Mouse (Mus musculus): ENCODE results near the gene Tdp2. TPM values are rescaled to one million over a fixed set of nuclear protein-coding genes. Genes with fewer than 3 reads are reported as not detected.
A peak's percentile ranks its signal among the peaks of the same experiment; 100 is the strongest.

Tdp2 gene
- polyA plus RNA-seq, 1 experiment from 2014 or later: 45.7 TPM

DNA sequence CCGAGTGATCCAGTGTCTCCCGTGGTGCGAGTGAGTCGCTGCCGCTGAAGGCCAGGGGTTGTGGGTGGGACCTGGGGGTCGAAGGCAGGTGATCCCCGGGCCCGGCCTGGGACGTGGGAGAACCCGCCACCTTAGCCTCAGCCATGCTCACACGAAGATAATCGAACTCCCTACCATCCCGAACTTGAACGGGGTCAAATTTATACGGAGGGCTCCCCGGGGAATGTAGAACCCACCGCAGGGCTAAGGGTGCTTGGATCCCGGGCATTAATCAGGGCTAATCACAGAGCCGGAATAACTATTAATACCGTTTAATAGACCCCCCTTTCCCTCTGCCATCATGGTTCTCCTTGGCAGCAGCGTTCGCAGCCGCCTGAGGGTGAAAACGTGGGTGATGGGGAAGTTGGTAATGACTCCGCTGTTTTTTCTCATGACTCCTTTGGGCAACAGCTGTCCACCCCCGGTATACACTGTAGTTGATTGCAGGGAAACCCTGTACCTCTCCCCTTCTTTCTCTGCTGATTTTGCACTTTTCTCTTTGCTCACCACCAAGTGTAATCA is 29.3 kb upstream of the Tdp2 start:
- H3K4me2 ChIP-seq (replicated peaks): peak overlapping the region; percentile 94
- no peaks in the 10 kb centered on the region for H3K27me3 ChIP-seq
- H3K36me3 ChIP-seq: peaks cover 14% of the 10 kb centered on the region
- H3K9me3 ChIP-seq: no peaks in the 10 kb centered on the region
- ATAC-seq: peak; percentile 7; the same call in 1 of the 2 replicates
- under 1% methylated on average over 26 of the region's 26 CpGs for WGBS
- H3K9ac ChIP-seq (replicated peaks): peak overlapping the region; percentile 95
- peak overlapping the region; percentile 98 for H3K4me3 ChIP-seq (replicated peaks)
- peak overlapping the region; percentile 99 for H3K27ac ChIP-seq
- peaks cover 31% of the 10 kb centered on the region for H3K4me1 ChIP-seq (replicated peaks)

DNA sequence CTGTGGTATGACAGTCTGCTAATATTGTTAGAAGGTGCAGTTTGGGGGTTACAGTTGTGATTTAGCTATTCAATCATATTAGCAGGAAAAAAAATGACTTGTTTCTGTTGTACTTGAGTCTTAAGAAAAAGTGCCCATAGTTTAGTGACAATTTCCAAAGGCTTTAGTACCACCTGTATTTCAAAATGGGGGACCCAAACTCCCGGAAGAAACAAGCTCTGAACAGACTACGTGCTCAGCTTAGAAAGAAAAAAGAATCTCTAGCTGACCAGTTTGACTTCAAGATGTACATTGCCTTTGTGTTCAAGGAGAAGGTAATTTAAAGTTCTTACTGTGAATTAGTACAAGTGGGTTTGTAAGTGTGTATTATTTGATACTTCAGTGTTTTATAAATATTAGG is 28.3 kb upstream of the Tdp2 start:
- H3K4me2 ChIP-seq (replicated peaks): peak overlapping the region; percentile 94
- H3K9ac ChIP-seq (replicated peaks): peak overlapping the region; percentile 95
- no peaks in the 10 kb centered on the region for H3K9me3 ChIP-seq
- ATAC-seq: no peak
- no peak overlapping the region for H3K27ac ChIP-seq
- H3K27me3 ChIP-seq: no peaks in the 10 kb centered on the region
- H3K36me3 ChIP-seq: peaks cover 22% of the 10 kb centered on the region
- peaks cover 31% of the 10 kb centered on the region for H3K4me1 ChIP-seq (replicated peaks)
- WGBS: 20% methylated on average over 2 of the region's 2 CpGs
- H3K4me3 ChIP-seq (replicated peaks): peak overlapping the region; percentile 98

DNA sequence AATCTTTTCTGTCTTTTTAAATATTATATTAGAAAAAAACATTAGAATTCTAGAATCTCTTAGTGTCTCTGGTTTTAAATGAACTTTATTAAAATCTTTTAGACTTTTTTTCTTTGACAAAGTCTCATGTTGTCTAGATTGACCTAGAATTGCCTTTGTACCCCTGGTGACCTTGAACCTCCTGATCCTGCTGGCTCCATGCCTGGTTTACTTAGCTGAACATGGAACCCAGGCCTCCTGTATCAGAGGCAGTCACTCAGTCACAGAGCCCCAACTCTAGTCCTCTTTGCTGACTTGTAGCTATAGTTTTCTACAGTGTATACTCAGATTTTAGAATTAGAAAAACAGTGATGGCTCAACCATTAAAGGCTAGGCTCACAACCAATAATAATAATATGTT is 25.4 kb upstream of the Tdp2 start:
- peaks cover 28% of the 10 kb centered on the region for H3K4me1 ChIP-seq (replicated peaks)
- no peaks in the 10 kb centered on the region for H3K9me3 ChIP-seq
- no peak overlapping the region for H3K27ac ChIP-seq
- H3K36me3 ChIP-seq: peaks cover 43% of the 10 kb centered on the region
- H3K27me3 ChIP-seq: no peaks in the 10 kb centered on the region
- no peak for ATAC-seq
- no peak overlapping the region for H3K9ac ChIP-seq (replicated peaks)
- no peak overlapping the region for H3K4me3 ChIP-seq (replicated peaks)
- H3K4me2 ChIP-seq (replicated peaks): no peak overlapping the region

DNA sequence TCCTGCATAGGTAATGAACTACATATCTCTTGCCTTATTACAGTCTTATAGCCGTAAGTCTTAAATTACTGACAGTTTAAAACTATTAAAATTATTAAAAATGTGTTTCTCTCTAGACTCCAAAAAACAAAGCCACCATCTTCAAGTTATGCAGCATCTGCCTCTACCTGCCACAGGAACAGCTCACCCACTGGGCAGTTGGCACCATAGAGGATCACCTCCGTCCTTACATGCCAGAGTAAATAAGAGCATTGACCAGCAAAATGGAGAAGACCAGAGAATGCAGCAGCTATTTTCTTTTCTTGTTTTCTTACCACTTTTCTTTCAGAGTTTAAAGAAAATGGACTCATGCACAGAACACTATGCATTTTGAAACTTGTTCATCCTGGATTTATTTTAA is 19.0 kb upstream of the Tdp2 start:
- WGBS: 96% methylated on average over 2 of the region's 2 CpGs
- H3K27me3 ChIP-seq: no peaks in the 10 kb centered on the region
- peaks cover 58% of the 10 kb centered on the region for H3K36me3 ChIP-seq
- no peak overlapping the region for H3K4me2 ChIP-seq (replicated peaks)
- H3K9me3 ChIP-seq: no peaks in the 10 kb centered on the region
- H3K4me1 ChIP-seq (replicated peaks): no peaks in the 10 kb centered on the region
- H3K9ac ChIP-seq (replicated peaks): no peak overlapping the region
- H3K27ac ChIP-seq: no peak overlapping the region
- H3K4me3 ChIP-seq (replicated peaks): no peak overlapping the region
- ATAC-seq: no peak

DNA sequence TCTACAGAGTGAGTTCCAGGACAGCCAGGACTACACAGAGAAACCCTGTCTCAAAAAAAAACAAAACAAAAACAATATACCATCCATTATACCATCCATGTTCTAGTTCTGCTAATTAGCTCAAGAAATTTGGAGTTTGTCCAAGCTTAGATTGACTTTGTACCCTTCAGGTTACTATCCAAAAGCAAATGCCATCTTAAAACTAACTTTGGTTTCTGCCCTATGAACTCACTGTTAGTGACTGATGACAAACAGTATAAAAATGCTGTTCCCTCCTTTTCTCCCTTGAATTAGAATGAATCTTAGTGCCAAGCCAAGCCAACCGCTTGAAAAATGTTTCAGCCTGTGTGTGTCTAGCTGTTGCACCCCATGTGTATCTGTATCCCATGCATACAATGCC is 16.9 kb upstream of the Tdp2 start:
- no peak overlapping the region for H3K4me2 ChIP-seq (replicated peaks)
- no peaks in the 10 kb centered on the region for H3K4me1 ChIP-seq (replicated peaks)
- ATAC-seq: no peak
- H3K27ac ChIP-seq: no peak overlapping the region
- no peak overlapping the region for H3K9ac ChIP-seq (replicated peaks)
- WGBS: 77% methylated on average over 1 of the region's 1 CpGs
- H3K27me3 ChIP-seq: no peaks in the 10 kb centered on the region
- H3K9me3 ChIP-seq: no peaks in the 10 kb centered on the region
- H3K36me3 ChIP-seq: peaks cover 57% of the 10 kb centered on the region
- H3K4me3 ChIP-seq (replicated peaks): no peak overlapping the region

DNA sequence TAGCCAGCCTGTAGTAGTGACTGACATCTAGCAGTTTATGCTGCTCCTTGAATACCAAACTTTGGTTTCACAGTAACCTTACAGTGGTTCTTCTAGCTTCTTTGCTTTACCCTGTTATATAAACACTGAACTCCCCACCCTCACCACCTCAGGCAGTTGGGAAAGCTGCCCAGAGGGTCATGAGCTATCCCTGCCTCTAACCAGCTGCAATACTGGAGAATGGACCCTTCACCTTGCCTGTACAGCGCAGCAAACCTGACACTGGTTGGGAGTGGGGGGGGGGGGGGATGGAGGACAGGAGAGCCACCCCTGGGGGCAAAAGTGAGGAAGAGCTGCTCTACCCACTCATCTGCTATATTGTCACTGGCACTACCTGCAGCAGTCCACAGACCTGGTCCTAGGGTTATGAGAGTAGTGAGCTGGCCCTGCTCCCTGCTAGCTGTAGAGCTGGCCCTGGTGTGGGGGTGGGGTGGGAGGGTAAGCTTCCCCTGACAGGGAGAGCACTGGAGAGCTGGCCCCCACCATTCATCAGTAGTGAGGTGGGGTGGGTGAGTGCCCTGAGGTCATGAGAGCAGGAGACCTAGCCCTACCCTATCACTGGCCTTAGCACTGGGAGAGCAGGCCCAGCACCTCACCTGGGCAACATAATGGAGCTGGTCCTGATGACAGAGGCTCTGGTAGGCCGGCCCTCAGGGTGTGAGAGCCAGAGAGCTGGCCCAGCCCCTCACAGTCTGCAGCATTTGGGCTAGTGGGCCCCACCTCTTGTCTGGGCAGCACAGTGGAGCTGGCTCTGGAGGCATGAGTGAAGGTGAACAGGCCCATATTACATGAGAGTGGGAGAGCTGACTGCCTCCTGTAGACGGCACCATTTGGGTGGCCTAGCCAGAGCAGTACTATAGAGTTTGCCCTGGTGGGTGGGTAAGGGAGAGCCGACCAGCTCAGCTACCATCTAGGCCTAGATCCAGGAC is 15.1 kb upstream of the Tdp2 start:
- no peaks in the 10 kb centered on the region for H3K4me1 ChIP-seq (replicated peaks)
- H3K27me3 ChIP-seq: no peaks in the 10 kb centered on the region
- 79% methylated on average over 4 of the region's 4 CpGs for WGBS
- peaks cover 40% of the 10 kb centered on the region for H3K36me3 ChIP-seq
- no peak overlapping the region for H3K4me3 ChIP-seq (replicated peaks)
- no peaks in the 10 kb centered on the region for H3K9me3 ChIP-seq
- H3K4me2 ChIP-seq (replicated peaks): no peak overlapping the region
- ATAC-seq: peak; percentile 85
- H3K9ac ChIP-seq (replicated peaks): no peak overlapping the region
- H3K27ac ChIP-seq: no peak overlapping the region

DNA sequence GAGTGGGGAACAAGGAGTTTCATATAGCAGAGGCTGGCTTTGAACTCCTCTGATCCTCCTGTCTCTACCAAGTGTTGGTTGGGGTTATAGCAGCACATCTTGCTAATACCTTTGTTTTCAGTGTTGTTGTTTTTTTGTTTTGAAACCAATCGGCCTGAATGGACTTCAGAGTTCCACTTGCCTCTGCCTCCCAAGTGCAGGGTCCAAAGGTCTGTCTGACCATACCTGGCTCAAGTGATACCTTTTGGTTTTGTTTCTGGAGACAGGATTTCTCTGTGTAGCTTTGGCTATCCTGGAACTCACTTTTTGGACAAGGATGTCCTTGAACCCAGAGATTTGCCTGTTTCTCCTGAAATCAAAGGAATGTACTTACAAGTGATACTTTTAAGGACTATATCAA is 11.5 kb upstream of the Tdp2 start:
- H3K4me3 ChIP-seq (replicated peaks): no peak overlapping the region
- H3K9me3 ChIP-seq: no peaks in the 10 kb centered on the region
- H3K36me3 ChIP-seq: peaks cover 13% of the 10 kb centered on the region
- no peak overlapping the region for H3K27ac ChIP-seq
- H3K4me2 ChIP-seq (replicated peaks): no peak overlapping the region
- H3K9ac ChIP-seq (replicated peaks): no peak overlapping the region
- no peaks in the 10 kb centered on the region for H3K4me1 ChIP-seq (replicated peaks)
- ATAC-seq: no peak
- H3K27me3 ChIP-seq: no peaks in the 10 kb centered on the region
- WGBS: 69% methylated on average over 1 of the region's 1 CpGs

DNA sequence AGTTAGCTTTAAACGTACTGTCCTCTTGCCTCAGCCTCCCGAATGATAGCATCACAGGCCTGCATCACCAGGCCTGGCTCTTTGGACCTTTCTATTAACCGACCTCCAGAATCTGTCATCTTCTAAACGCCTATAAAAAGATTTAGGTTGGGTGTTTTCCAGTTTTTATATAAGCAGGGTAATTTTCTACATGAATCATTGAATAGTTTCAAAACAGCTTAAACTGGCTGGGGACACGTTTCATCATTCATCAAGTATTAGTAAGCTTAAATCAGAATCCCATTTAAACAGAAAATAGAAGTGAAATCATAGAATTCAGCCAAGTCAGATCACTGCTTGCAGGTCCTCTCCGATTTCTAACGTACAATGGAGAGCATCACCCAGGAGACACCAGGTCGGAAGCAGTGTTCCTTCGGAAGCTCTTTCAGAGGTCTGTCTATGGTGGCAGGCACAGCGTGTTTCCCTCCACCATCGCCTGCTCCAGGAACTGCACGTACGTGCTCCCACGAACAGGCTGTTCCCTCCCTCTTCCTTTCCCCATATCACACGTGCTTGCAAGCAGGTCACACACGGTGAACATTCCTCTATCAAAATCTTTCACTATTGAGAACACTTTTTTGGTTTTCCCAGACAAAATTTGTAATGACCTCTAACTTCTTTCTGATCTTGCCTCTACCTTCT is 8.7 kb upstream of the Tdp2 start:
- WGBS: 89% methylated on average over 16 of the region's 16 CpGs
- ATAC-seq: no peak
- H3K27me3 ChIP-seq: no peaks in the 10 kb centered on the region
- no peak overlapping the region for H3K27ac ChIP-seq
- H3K9me3 ChIP-seq: no peaks in the 10 kb centered on the region
- H3K4me2 ChIP-seq (replicated peaks): no peak overlapping the region
- no peaks in the 10 kb centered on the region for H3K4me1 ChIP-seq (replicated peaks)
- H3K36me3 ChIP-seq: peaks cover 10% of the 10 kb centered on the region
- no peak overlapping the region for H3K4me3 ChIP-seq (replicated peaks)
- no peak overlapping the region for H3K9ac ChIP-seq (replicated peaks)

DNA sequence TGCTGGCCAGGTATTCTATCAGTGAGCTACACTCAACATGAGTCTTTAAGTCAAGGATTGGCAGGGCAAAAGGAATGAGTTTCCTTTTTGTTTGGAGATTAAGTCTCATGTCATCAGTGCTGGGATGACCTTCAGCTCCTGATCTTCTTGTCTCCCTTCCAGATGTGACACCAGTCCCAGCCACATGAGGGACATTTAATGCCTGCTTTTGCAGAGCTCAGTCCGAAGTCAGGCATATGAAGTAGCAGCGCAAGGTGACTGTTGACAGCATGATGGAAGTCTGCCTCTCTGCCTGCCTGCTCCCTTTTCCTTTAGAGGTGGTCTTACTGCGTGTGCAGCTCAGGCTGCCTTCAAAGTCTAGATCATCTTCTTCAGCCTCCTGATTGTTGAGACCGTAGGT is 6.8 kb upstream of the Tdp2 start:
- Histone ChIP-seq H3K27me3 (no peaks in the 10 kb centered on the region), H3K36me3 (no peaks in the 10 kb centered on the region), H3K9ac (replicated peaks) (no peak overlapping the region), H3K4me3 (replicated peaks) (no peak overlapping the region), H3K27ac (no peak overlapping the region), H3K9me3 (no peaks in the 10 kb centered on the region), H3K4me1 (replicated peaks) (no peaks in the 10 kb centered on the region), H3K4me2 (replicated peaks) (no peak overlapping the region)
- ATAC-seq: no peak
- WGBS: 95% methylated on average over 4 of the region's 4 CpGs

DNA sequence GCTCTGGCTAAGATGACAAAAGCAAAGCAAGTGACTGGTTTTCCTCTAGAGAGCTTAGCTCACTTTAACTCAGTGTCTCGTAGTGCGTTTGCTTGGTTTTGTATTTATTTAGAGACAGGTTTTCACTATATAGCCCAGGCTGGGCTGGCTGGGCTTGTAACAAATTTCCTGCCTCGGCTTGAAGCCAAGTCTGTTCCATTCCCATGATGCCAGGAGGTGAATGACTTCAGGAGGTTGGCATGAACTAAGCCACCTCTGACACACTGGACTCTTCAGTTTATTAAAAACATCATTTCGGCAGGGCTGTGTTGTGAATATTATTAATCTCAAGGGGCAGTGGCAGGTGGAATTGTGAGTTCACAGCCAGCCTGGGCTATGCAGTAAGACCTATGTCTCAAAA is 5.9 kb upstream of the Tdp2 start:
- H3K4me2 ChIP-seq (replicated peaks): no peak overlapping the region
- H3K4me3 ChIP-seq (replicated peaks): no peak overlapping the region
- H3K36me3 ChIP-seq: no peaks in the 10 kb centered on the region
- H3K9me3 ChIP-seq: no peaks in the 10 kb centered on the region
- H3K27ac ChIP-seq: no peak overlapping the region
- no peak overlapping the region for H3K9ac ChIP-seq (replicated peaks)
- no peak for ATAC-seq
- WGBS: 89% methylated on average over 4 of the region's 4 CpGs
- H3K27me3 ChIP-seq: no peaks in the 10 kb centered on the region
- H3K4me1 ChIP-seq (replicated peaks): peaks cover 2% of the 10 kb centered on the region; the same call in 1 of the 2 replicates

DNA sequence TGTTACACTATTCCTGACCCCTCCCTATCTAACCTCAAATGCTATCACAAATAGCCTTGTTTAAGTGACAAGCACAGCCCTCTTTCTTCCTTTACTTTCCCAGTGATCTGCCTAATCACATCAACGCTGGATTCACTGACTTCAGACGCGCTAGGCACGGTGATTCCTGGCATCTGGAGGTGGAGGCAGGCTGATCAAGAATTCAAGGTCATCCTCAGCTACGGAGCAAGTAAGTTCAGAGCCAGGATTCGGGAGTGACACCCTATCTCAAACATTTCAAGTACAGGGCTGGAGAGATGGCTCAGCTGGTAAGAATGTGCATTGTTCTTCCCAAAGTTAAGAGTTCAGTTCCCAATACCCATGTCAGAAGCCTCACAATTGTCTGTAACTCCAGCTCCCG is 5.4 kb upstream of the Tdp2 start:
- no peak overlapping the region for H3K4me2 ChIP-seq (replicated peaks)
- H3K4me1 ChIP-seq (replicated peaks): peaks cover 5% of the 10 kb centered on the region; the same call in 1 of the 2 replicates
- H3K36me3 ChIP-seq: no peaks in the 10 kb centered on the region
- no peak overlapping the region for H3K4me3 ChIP-seq (replicated peaks)
- H3K9me3 ChIP-seq: no peaks in the 10 kb centered on the region
- no peak overlapping the region for H3K9ac ChIP-seq (replicated peaks)
- no peaks in the 10 kb centered on the region for H3K27me3 ChIP-seq
- H3K27ac ChIP-seq: no peak overlapping the region
- ATAC-seq: no peak
- WGBS: 83% methylated on average over 7 of the region's 7 CpGs

DNA sequence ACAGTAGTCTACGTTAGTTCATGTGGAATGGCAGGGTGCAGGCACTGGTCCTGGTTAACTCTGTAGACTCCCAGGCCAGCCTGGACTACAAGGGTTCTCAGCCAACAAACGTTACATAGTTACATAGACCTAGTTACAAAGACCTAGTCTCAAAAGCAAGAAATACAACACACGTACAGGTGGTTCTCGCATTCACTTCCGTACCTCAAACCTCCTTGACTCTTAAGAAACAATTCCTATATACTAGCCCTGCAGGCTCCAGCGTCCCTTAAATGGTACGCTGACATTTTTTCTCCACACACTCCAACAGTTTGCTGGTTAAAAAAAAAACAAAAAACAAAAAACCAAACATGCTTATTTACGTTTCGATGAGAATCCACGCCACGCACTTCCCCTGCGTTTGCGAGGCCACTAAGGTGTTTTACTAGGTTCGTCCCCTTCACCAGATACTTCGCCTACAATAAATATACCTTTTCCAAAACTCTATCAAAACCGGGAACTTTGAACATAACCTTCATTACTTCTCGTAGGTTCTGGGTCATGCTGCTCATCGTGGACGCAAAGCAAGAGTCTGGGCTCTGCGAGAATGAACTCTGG is 625 bp upstream of the Tdp2 start:
- Histone ChIP-seq H3K4me3 (replicated peaks) (peak overlapping the region; percentile 89), H3K4me2 (replicated peaks) (peak overlapping the region; percentile 71), H3K27me3 (no peaks in the 10 kb centered on the region), H3K9ac (replicated peaks) (peak overlapping the region; percentile 91), H3K9me3 (no peaks in the 10 kb centered on the region), H3K4me1 (replicated peaks) (peaks cover 35% of the 10 kb centered on the region), H3K36me3 (no peaks in the 10 kb centered on the region), H3K27ac (peak overlapping the region; percentile 25; the same call in 1 of the 2 replicates)
- ATAC-seq: no peak
- WGBS: 4% methylated on average over 20 of the region's 20 CpGs
